Mouse (Mus musculus): ENCODE measurements around the gene Dedd. TPM values are rescaled to one million over a fixed set of nuclear protein-coding genes. Genes with fewer than 3 reads are reported as not detected.
"Not testable (repeated sequence)": the region's sequence is repeated elsewhere in the genome, so short reads cannot be mapped to it uniquely, and the experiment has no call there.

Gene Dedd
- polyA plus RNA-seq, 1 experiment from 2014 or later: 44.5 TPM

DNA sequence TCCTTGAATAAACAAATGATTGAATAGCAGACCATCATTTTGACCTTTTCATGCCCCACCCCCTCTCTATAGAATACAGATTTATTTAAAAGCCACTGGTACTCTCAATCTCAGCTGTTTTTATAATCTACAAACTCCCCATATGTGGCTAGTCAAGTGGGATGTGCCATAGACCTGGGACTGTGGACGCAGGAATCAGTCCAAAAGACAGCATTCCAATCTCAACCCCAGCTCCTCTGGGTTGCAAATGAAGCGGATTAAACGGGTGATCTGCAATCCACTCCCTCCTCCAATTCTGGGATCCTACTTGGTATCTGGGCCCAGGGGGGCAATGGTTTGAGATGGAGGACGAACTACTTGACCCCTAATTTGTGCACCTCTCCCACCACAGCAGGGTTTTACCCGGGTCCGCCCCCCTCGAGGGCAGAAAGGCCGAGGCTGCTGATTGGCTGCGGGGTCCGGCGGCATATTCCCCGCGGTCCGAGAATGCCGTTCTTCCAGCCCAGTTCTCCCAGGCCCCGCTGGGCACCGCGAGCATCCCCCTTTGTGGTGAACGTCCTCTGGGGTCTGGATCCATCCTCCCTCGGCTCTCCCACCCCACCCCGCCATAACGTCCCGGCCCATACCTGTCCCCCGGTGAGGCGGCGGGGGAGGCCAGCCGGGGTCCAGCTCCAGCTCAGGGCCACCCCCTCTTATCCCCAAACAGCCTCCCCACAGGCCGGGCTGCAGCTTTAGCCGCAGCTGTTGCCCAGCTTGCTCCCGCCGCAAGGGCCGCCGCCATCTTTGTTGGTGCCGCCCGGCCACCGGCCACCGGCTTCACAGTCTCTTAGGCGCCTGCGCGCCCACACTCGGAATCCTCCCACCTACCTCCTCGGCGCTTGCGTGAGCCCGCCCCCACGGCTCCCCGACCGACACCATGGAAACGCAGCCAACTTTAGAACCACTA is 41.5 kb upstream of the Dedd start, which contains the start of gene Usp21:
Usp21 (minus strand) TSS at position 856 of the 946 bp plus-strand sequence.
- Histone ChIP-seq H3K9me3 (no peaks in the 10 kb centered on the region), H3K9ac (peak within 1 kb of the TSS; percentile 95), H3K4me2 (replicated peaks) (peak within 1 kb of the TSS; percentile 81), H3K36me3 (peaks cover 28% of the 10 kb centered on the region), H3K27me3 (replicated peaks) (no peaks in the 10 kb centered on the region), H3K4me1 (replicated peaks) (peaks cover 15% of the 10 kb centered on the region), H3K4me3 (replicated peaks) (peak within 1 kb of the TSS; percentile 99), H3K27ac (peak within 1 kb of the TSS; percentile 91)
- peak; percentile 96 for ATAC-seq
- under 1% methylated on average over 49 of the region's 49 CpGs for WGBS

DNA sequence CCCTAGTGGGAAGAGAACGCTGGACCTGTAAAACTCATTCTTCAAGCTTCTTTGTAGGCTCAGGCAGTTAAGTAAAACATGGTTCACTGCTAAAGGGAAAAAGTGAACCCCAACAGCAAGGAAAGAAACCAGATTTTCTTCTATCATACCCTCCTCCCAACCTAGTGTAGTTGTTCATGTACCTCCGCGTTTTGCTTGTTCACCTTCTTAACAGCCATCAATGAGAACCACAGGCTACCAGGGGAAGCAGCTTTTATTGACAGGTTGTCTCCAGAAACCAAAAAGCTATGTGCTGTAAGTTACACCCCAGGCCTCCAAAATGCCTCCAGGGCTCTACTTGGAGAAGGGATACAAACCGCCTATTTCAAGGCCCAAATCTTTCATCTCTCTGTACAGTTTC is 40.6 kb upstream of the Dedd start:
- 65% methylated on average over 4 of the region's 4 CpGs for WGBS
- H3K4me1 ChIP-seq (replicated peaks): peaks cover 16% of the 10 kb centered on the region
- H3K4me3 ChIP-seq (replicated peaks): peak overlapping the region; percentile 99; the same call in 1 of the 2 replicates
- H3K4me2 ChIP-seq (replicated peaks): peak overlapping the region; percentile 81
- H3K27ac ChIP-seq: peak overlapping the region; percentile 18; the same call in 1 of the 2 replicates
- no peak overlapping the region for H3K9ac ChIP-seq
- no peaks in the 10 kb centered on the region for H3K27me3 ChIP-seq (replicated peaks)
- no peaks in the 10 kb centered on the region for H3K9me3 ChIP-seq
- H3K36me3 ChIP-seq: peaks cover 25% of the 10 kb centered on the region; the same call in 1 of the 2 replicates
- ATAC-seq: no peak

DNA sequence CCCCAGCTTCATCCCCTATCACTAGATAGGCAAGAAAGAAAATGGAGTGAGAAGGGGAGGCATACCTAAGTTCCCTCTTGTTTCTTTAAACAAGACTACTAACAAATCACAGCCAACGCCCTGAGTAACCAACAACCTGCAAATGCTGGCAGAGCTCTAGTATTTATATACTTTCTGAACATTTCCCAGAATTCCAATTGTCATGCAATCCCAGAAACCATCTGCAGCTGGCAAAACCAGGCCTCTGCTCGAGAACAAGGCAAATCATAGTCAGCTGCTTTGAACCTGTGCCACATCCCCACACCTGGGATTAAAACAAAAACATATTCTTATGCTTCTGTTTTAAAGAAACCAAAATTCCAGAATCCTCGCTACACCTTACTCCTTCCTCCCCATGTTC is 35.6 kb upstream of the Dedd start:
- Histone ChIP-seq H3K27me3 (replicated peaks) (no peaks in the 10 kb centered on the region), H3K4me3 (replicated peaks) (no peak overlapping the region), H3K9me3 (no peaks in the 10 kb centered on the region), H3K27ac (no peak overlapping the region), H3K4me1 (replicated peaks) (peaks cover 3% of the 10 kb centered on the region; the same call in 1 of the 2 replicates), H3K36me3 (peaks cover 15% of the 10 kb centered on the region; the same call in 1 of the 2 replicates), H3K4me2 (replicated peaks) (peak overlapping the region; percentile 66), H3K9ac (no peak overlapping the region)
- 84% methylated on average over 3 of the region's 3 CpGs for WGBS
- ATAC-seq: no peak

DNA sequence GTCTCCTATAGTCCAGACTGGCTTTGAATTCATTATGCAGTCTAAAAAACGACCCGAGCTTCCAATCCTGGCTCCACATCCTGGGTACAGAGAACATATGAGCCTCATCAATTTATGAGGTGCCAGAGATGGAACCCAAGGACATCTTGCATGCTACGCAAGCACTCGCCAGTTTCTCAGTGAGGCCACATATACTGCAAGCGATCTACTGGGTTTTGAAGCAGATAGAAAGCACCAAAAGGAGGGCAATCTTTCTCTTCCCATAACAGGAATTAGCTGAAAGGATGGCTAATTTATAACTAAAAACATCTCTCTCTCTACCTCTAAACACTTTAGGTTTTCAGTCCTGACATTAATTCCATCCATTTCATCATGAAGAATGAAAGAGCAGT is 35.0 kb upstream of the Dedd start:
- peak overlapping the region; percentile 97; the same call in 1 of the 2 replicates for H3K27ac ChIP-seq
- no peak for ATAC-seq
- peak overlapping the region; percentile 71 for H3K4me3 ChIP-seq (replicated peaks)
- no peaks in the 10 kb centered on the region for H3K27me3 ChIP-seq (replicated peaks)
- peaks cover 10% of the 10 kb centered on the region; the same call in 1 of the 2 replicates for H3K36me3 ChIP-seq
- peak overlapping the region; percentile 78 for H3K9ac ChIP-seq
- no peaks in the 10 kb centered on the region for H3K9me3 ChIP-seq
- peaks cover 3% of the 10 kb centered on the region; the same call in 1 of the 2 replicates for H3K4me1 ChIP-seq (replicated peaks)
- WGBS: 33% methylated on average over 5 of the region's 5 CpGs
- peak overlapping the region; percentile 66 for H3K4me2 ChIP-seq (replicated peaks)

DNA sequence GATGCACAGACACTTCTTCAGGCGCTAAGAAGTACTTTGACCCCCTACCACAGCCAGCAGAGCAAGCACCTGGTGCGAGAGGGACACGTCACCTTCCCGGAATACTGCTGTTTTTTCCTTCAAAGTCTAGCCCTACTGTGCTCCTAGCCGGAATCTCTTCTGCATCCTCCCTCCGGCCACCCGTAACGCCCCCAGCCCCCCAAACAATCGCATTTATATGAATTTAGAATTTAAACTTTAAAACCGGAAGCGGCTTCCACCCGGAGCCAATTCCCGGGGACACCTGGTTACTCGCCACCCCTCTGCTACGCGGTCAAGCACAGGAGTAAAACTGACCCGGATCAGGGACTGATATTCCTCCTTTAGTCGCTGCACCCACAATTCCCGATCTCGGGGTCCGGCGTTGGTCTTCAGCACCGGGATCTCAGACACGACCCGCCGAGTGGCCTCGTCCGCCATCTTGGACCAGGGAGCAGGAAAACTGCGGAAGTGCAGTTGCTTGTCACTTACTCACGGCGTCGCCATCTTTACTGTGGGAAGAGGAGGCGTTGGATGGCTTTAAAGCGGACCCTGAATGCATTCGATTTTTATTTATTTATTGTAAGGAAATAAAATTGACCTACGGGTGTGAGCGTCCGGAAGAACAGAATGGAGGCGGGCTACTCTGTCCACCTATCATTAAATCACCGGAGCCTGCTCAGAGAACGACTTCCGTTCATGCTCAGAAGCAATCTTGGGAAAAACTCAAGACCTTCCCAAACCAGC is 34.5 kb upstream of the Dedd start, which contains the start of gene Ufc1:
Ufc1 (minus strand) TSS at position 727 of the 765 bp plus-strand sequence.
- under 1% methylated on average over 42 of the region's 42 CpGs for WGBS
- Histone ChIP-seq H3K4me2 (replicated peaks) (peak within 1 kb of the TSS; percentile 66), H3K4me3 (replicated peaks) (peak within 1 kb of the TSS; percentile 71), H3K4me1 (replicated peaks) (peaks cover 3% of the 10 kb centered on the region; the same call in 1 of the 2 replicates), H3K9me3 (no peaks in the 10 kb centered on the region), H3K27me3 (replicated peaks) (no peaks in the 10 kb centered on the region), H3K27ac (peak within 1 kb of the TSS; percentile 97), H3K36me3 (peaks cover 6% of the 10 kb centered on the region; the same call in 1 of the 2 replicates), H3K9ac (peak within 1 kb of the TSS; percentile 78)
- peak; percentile 90 for ATAC-seq

DNA sequence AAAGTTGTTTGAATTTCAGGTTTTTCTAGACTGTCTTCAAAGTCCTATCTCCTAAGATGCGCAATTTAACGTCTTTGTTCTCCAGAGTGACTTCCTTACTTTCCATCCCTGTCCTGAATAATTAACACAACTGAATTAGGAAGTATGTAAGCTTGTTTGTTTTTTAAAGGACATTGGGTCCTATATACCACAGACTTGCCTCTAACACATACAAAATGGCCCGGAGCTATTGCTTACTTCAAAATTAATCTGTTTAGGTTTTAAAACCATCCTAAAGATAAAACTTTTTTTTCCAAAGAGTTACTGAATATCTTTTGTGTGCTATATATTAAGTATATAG is 33.9 kb upstream of the Dedd start:
- H3K4me3 ChIP-seq (replicated peaks): peak overlapping the region; percentile 71
- H3K27ac ChIP-seq: peak overlapping the region; percentile 97
- H3K9ac ChIP-seq: no peak overlapping the region
- ATAC-seq: peak; percentile 26
- H3K36me3 ChIP-seq: peaks cover under 1% of the 10 kb centered on the region; the same call in 1 of the 2 replicates
- peaks cover 3% of the 10 kb centered on the region; the same call in 1 of the 2 replicates for H3K4me1 ChIP-seq (replicated peaks)
- H3K4me2 ChIP-seq (replicated peaks): peak overlapping the region; percentile 66
- 13% methylated on average over 3 of the region's 3 CpGs for WGBS
- H3K27me3 ChIP-seq (replicated peaks): no peaks in the 10 kb centered on the region
- H3K9me3 ChIP-seq: no peaks in the 10 kb centered on the region

DNA sequence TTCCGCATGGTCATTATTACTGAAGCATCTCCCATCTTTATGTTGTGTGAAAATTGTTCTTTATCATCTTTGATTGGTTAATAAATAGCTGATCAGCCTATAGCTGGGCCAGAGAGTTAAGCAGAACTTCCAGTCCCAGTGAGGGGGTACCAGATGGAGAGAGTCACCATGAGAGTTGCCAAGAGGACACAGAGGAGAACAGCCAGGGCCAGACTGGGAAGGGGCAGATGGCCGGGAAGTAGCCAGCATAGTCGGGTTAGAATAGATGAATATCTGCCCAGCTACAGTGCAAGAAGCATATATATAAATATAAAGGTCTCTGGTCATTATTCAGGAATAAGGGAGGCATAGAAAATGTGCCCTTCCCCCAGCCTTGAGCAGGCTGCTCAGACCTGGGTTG is 30.7 kb upstream of the Dedd start:
- Histone ChIP-seq H3K9me3 (no peaks in the 10 kb centered on the region), H3K36me3 (no peaks in the 10 kb centered on the region), H3K4me1 (replicated peaks) (peaks cover 3% of the 10 kb centered on the region; the same call in 1 of the 2 replicates), H3K4me3 (replicated peaks) (no peak overlapping the region), H3K9ac (no peak overlapping the region), H3K27me3 (replicated peaks) (no peaks in the 10 kb centered on the region), H3K27ac (no peak overlapping the region), H3K4me2 (replicated peaks) (no peak overlapping the region)
- no peak for ATAC-seq
- WGBS: 55% methylated on average over 3 of the region's 3 CpGs

DNA sequence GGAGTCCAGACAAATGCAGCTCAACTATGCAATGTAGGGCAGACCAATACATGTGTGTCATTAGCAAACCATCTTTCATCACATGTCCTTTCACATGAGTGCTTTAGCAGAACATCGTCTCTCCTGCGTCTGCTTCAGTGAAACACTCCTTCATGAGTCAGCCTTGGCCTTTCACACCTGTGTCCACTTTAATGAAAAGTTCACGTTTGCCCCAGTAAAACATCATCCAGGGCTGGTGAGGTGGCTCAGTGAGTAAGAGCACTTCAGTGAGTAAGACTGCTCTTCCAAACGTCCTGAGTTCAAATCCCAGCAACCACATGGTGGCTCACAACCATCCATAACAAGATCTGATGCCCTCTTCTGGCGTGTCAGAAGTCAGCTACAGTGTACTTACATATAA is 22.8 kb upstream of the Dedd start:
- 74% methylated on average over 5 of the region's 5 CpGs for WGBS
- not testable (repeated sequence) for H3K4me3 ChIP-seq (replicated peaks); ATAC-seq; H3K9me3 ChIP-seq; H3K36me3 ChIP-seq; H3K27me3 ChIP-seq (replicated peaks); H3K9ac ChIP-seq; H3K4me2 ChIP-seq (replicated peaks); H3K27ac ChIP-seq; H3K4me1 ChIP-seq (replicated peaks)

DNA sequence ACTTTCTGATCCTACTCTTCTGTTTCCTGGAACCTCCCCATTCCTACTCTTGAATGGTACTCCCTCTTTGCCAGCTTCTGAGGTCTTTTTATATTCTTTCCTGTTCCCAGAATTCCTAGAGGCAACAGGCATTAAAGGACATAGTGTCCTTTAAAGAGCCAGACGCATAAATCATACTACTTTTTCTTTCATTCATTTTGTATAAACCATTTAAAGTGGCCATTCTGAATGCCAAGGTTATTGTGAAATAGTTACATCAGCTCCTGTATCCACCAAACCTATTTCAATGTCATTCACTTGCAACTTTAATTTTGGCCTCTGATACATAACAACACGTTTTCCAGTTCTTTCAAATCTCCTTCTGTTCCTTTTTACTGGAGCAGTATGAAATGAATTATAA is 19.6 kb upstream of the Dedd start:
- WGBS: 67% methylated on average over 2 of the region's 2 CpGs
- no peaks in the 10 kb centered on the region for H3K9me3 ChIP-seq
- no peak overlapping the region for H3K27ac ChIP-seq
- no peaks in the 10 kb centered on the region for H3K4me1 ChIP-seq (replicated peaks)
- H3K9ac ChIP-seq: no peak overlapping the region
- no peak for ATAC-seq
- H3K36me3 ChIP-seq: no peaks in the 10 kb centered on the region
- no peak overlapping the region for H3K4me3 ChIP-seq (replicated peaks)
- no peak overlapping the region for H3K4me2 ChIP-seq (replicated peaks)
- no peaks in the 10 kb centered on the region for H3K27me3 ChIP-seq (replicated peaks)

DNA sequence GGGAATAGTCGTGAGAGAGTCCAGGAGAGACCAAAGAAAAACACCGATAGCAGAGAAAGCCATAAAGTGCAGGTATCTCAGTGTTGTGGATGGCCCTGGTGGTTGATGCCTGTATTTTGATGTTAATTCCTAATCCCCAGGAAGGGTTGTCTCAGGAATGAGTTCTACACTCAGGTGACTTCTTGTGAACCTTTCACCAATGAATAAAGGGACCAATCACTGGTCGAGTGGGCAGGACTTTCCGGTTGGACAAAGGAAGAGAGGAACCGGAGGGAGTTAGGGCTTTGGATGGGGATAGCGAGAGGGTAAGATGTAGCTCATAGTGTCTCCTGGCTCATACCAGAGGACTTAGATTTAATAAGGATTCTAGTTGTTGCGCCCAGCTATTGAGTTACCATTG is 9.2 kb upstream of the Dedd start:
- no peak overlapping the region for H3K27ac ChIP-seq
- H3K36me3 ChIP-seq: no peaks in the 10 kb centered on the region
- H3K4me1 ChIP-seq (replicated peaks): peaks cover 3% of the 10 kb centered on the region; the same call in 1 of the 2 replicates
- H3K9me3 ChIP-seq: no peaks in the 10 kb centered on the region
- no peaks in the 10 kb centered on the region for H3K27me3 ChIP-seq (replicated peaks)
- 15% methylated on average over 7 of the region's 7 CpGs for WGBS
- 0 out of 2 replicates have a peak, but pooled peaks have one; percentile 42 for ATAC-seq
- H3K4me3 ChIP-seq (replicated peaks): no peak overlapping the region
- H3K9ac ChIP-seq: no peak overlapping the region
- peak overlapping the region; percentile 22; the same call in 1 of the 2 replicates for H3K4me2 ChIP-seq (replicated peaks)

DNA sequence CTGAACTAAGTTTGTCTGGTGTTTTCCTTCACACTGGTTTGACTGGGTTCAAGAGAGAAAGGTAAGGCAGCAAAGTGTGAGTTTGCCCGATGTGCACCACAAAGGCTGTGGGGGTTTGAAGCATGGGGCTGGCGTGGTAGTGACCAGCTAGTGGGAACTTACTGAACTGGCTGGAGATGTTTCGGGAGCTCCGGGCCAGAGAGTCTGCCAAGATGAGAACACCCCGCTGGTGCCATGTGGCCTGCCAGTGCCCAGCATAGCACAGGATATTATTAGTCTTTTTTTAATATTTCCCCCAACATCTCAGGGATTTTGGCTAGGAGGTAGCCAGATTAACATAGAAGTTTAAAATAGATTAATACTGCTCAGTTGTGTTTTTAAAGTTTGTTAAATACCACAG is 8.8 kb upstream of the Dedd start:
- H3K9ac ChIP-seq: no peak overlapping the region
- no peaks in the 10 kb centered on the region for H3K27me3 ChIP-seq (replicated peaks)

DNA sequence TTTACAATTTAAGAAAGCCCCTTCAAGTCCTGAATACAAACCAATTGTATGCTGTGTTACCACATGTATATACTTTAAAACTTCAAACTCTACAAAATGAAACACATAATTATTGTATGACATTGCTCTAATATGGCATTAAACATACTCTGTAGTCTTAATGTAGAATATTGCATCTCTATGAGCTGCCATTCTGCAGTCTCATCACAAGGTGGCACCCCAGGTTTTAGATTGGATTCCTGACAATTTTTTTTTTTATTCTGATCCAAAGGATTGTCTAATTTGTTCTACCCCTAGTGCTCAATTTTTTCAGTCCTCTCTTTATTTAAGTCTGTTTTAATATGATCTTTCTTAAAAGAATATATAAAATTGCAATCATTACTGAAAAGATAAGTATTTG is 7.5 kb upstream of the Dedd start:
- Histone ChIP-seq H3K9ac (no peak overlapping the region), H3K9me3 (no peaks in the 10 kb centered on the region), H3K4me3 (replicated peaks) (no peak overlapping the region), H3K4me2 (replicated peaks) (no peak overlapping the region), H3K4me1 (replicated peaks) (peaks cover 3% of the 10 kb centered on the region; the same call in 1 of the 2 replicates), H3K36me3 (no peaks in the 10 kb centered on the region), H3K27me3 (replicated peaks) (no peaks in the 10 kb centered on the region), H3K27ac (no peak overlapping the region)
- ATAC-seq: no peak

More for the DNA sequence above, 8.8 kb upstream of the Dedd start:
- Histone ChIP-seq H3K27ac (no peak overlapping the region), H3K4me1 (replicated peaks) (peaks cover 3% of the 10 kb centered on the region; the same call in 1 of the 2 replicates), H3K36me3 (no peaks in the 10 kb centered on the region), H3K9me3 (no peaks in the 10 kb centered on the region), H3K4me2 (replicated peaks) (peak overlapping the region; percentile 22; the same call in 1 of the 2 replicates), H3K4me3 (replicated peaks) (no peak overlapping the region)
- ATAC-seq: no peak
- 25% methylated on average over 5 of the region's 5 CpGs for WGBS
